ENCODE assay signal across 8 mouse cellular contexts in the genomic region with DNA sequence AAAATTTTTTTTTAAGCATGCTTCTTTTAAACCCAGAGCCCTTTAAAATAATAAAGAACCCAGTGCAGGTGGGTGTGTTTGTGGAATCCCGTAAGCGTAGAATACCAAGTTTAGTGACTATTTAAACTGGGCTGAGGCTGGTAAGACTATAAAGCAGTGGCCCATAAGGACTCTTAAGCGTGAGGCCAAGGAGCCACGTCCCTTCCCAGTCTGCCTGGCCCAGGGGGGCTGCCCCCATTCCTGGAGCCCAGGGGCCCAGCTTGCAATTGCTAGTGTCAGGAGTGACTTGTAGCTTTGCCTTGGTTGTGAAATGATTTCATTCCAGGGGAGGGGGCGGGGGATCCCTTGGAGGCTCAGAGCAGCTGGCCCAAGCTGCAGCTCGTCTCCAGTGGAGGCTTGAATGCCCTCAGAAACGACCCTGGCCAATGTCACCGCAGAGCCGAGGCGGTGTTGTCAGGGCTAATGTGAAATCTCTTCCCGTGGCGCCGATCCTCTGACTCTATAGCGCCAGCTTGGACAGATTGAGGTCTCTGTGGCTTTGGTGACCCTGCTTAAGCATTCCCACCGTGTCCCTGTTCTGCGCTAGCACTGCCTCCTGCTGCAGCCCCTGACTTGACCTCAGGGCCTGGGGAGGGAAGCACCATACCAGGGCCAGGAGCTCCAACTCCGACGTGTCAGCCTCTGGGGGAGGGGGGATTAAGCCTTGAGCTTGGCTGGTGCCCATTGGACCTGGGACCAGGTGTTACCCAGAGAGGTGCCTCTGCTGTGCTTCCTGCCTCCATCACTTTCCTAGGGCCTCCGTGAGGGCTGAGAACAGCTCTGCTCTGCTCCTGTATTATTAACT. TPM values are rescaled to one million over a fixed set of nuclear protein-coding genes. Genes with fewer than 3 reads are reported as not detected.
DNase-seq lines count a peak whose midpoint lies in the region; ATAC-seq and TF ChIP-seq lines count a peak whose summit lies in the region.

No protein-coding gene starts in this region.

- no peaks in the 10 kb centered on the region for H3K27me3 ChIP-seq in heart, adult 2 months (ENCODE audit: control insufficient read depth, insufficient read depth, low read length)
- no peaks in the 10 kb centered on the region; the same call in 1 of the 2 replicates for H3K27me3 ChIP-seq in embryonic facial prominence, embryonic 10.5 days (replicated peaks; ENCODE audit: low read depth, poor library complexity, severe bottlenecking)
- no peaks in the 10 kb centered on the region for H3K27me3 ChIP-seq in hindbrain, embryonic 14.5 days (ENCODE audit: control insufficient read depth, insufficient read depth, low read length)
- no peaks in the 10 kb centered on the region for H3K27me3 ChIP-seq in midbrain, embryonic 15.5 days (replicated peaks)

- TF ChIP-seq CTCF in heart, adult 2 months (IDR thresholded peaks at IDR 0.05), result no peak

- no peak for DNase-seq in heart, adult 2 months
- DNase-seq in heart, postnatal 25 days (ENCODE audit: low spot score), result no peak
- peak; percentile 57 for DNase-seq in embryonic facial prominence, embryonic 10.5 days (ENCODE audit: low spot score)
- DNase-seq in hindbrain, embryonic 14.5 days (ENCODE audit: low spot score), result peak; percentile 47
- no peak for DNase-seq in frontal cortex, postnatal 14 days (ENCODE audit: low spot score in 2 of 2)

- no peaks in the 10 kb centered on the region for H3K79me2 ChIP-seq in heart, adult 2 months (replicated peaks; ENCODE audit: control insufficient read depth, insufficient read depth, low read length)

- H3K36me3 ChIP-seq in heart, adult 2 months (ENCODE audit: control insufficient read depth, insufficient read depth, low read length), result no peaks in the 10 kb centered on the region; the same call in 1 of the 2 replicates
- H3K36me3 ChIP-seq in embryonic facial prominence, embryonic 10.5 days (replicated peaks), result peaks cover 35% of the 10 kb centered on the region
- H3K36me3 ChIP-seq in hindbrain, embryonic 14.5 days (replicated peaks; ENCODE audit: control insufficient read depth, insufficient read depth), result peaks cover 13% of the 10 kb centered on the region
- H3K36me3 ChIP-seq in midbrain, embryonic 15.5 days (replicated peaks), result peaks cover 2% of the 10 kb centered on the region; the same call in 1 of the 2 replicates

- peak overlapping the region; percentile 12; the same call in 1 of the 2 replicates for H3K27ac ChIP-seq in heart, adult 2 months
- H3K27ac ChIP-seq in embryonic facial prominence, embryonic 10.5 days (replicated peaks), result peak overlapping the region; percentile 79
- H3K27ac ChIP-seq in hindbrain, embryonic 14.5 days, result peak overlapping the region; percentile 86
- peak overlapping the region; percentile 84 for H3K27ac ChIP-seq in midbrain, embryonic 15.5 days

- peaks cover 8% of the 10 kb centered on the region for H3K4me1 ChIP-seq in heart, adult 2 months (ENCODE audit: control insufficient read depth, insufficient read depth, low read length)
- H3K4me1 ChIP-seq in embryonic facial prominence, embryonic 10.5 days, result peaks cover 72% of the 10 kb centered on the region
- H3K4me1 ChIP-seq in hindbrain, embryonic 14.5 days (replicated peaks; ENCODE audit: control insufficient read depth, insufficient read depth, low read length), result peaks cover 55% of the 10 kb centered on the region
- H3K4me1 ChIP-seq in midbrain, embryonic 15.5 days, result peaks cover 59% of the 10 kb centered on the region

- 0 out of 2 replicates have a peak, but pooled peaks have one; percentile 5 for ATAC-seq in hindbrain, embryonic 14.5 days (ENCODE audit: low FRiP score)
- no peak; the same call in 1 of the 2 replicates for ATAC-seq in midbrain, embryonic 15.5 days (replicated peaks)
- ATAC-seq in monocyte, adult 5-6 weeks (replicated peaks; ENCODE audit: insufficient number of reproducible peaks, low FRiP score, low TSS enrichment, poor library complexity, severe bottlenecking), result no peak
- ATAC-seq in erythroid progenitor cell, adult 5-6 weeks (replicated peaks; ENCODE audit: low FRiP score, poor library complexity, severe bottlenecking), result no peak

- no peak for TF ChIP-seq POLR2A in heart, adult 2 months (IDR thresholded peaks at IDR 0.05; ENCODE audit: insufficient read depth, low read depth, low read length)

- H3K4me3 ChIP-seq in heart, adult 2 months, result no peak overlapping the region
- H3K4me3 ChIP-seq in embryonic facial prominence, embryonic 10.5 days, result peak overlapping the region; percentile 1; the same call in 1 of the 2 replicates
- no peak overlapping the region for H3K4me3 ChIP-seq in hindbrain, embryonic 14.5 days (replicated peaks; ENCODE audit: low read length)
- no peak overlapping the region for H3K4me3 ChIP-seq in midbrain, embryonic 15.5 days

- H3K9me3 ChIP-seq in embryonic facial prominence, embryonic 10.5 days, result no peaks in the 10 kb centered on the region
- no peaks in the 10 kb centered on the region for H3K9me3 ChIP-seq in hindbrain, embryonic 14.5 days (ENCODE audit: control insufficient read depth, low read length)
- no peaks in the 10 kb centered on the region for H3K9me3 ChIP-seq in midbrain, embryonic 15.5 days

- no peak overlapping the region; the same call in 1 of the 2 replicates for H3K9ac ChIP-seq in heart, adult 2 months (ENCODE audit: low read depth, low read length)
- peak overlapping the region; percentile 21 for H3K9ac ChIP-seq in hindbrain, embryonic 14.5 days
- H3K9ac ChIP-seq in midbrain, embryonic 15.5 days, result 0 out of 2 replicates have a peak overlapping the region, but pooled peaks have one; percentile 2

- intact Hi-C loops in heart, adult 2 months (cut with DNase I), result no loop called here
- intact Hi-C loops in heart, postnatal 25 days (cut with DNase I), result loop anchor here (5.0 kb wide), 1 partner anchor 136 kb away; no protein-coding TSS in a partner anchor

- 59% methylated on average over 19 of the region's 19 CpGs for WGBS in heart, adult 2 months
- 16% methylated on average over 19 of the region's 19 CpGs for WGBS in embryonic facial prominence, embryonic 10.5 days
- WGBS in hindbrain, embryonic 14.5 days, result 16% methylated on average over 19 of the region's 19 CpGs
- 17% methylated on average over 19 of the region's 19 CpGs for WGBS in midbrain, embryonic 15.5 days

- TF ChIP-seq EP300 in heart, adult 2 months (IDR thresholded peaks at IDR 0.05; ENCODE audit: insufficient read depth, low read depth, low read length), result no peak

- no peak overlapping the region for H3K4me2 ChIP-seq in hindbrain, embryonic 14.5 days (replicated peaks)
- no peak overlapping the region for H3K4me2 ChIP-seq in midbrain, embryonic 15.5 days

RNA-seq across cellular contexts. Expression of a gene that starts 13.4 kb away (rescaled TPM):
- not detected for total RNA-seq in heart, adult 2 months (2021)
- polyA plus RNA-seq in heart, adult 2 months (2012; rRNA removed), result 0.53 and 0.66 TPM in 2 replicates
- total RNA-seq in heart, postnatal 25 days (2021), result under 1 TPM in 1 of 2 experiments, not detected in 1; 0.53 TPM
- polyA plus RNA-seq in embryonic facial prominence, embryonic 10.5 days (2016; fragmentation: Nextera tagmentation; extraction: Ambion mirVana), result 3.0 and 5.2 TPM in 2 replicates
- 2.2 TPM in 2 replicates for polyA plus RNA-seq in hindbrain, embryonic 14.5 days (2014; fragmentation: Nextera tagmentation; extraction: Ambion mirVana)
- polyA plus RNA-seq in midbrain, embryonic 15.5 days (2015; fragmentation: Nextera tagmentation; extraction: Ambion mirVana), result 3.0 and 5.0 TPM in 2 replicates
- not detected in 3 replicates for total RNA-seq in monocyte, adult 5-6 weeks (2017)
- total RNA-seq in erythroid progenitor cell, adult 5-6 weeks (2015; ENCODE audit: low replicate concordance), result not detected in 2 replicates
- total RNA-seq in erythroid progenitor cell, adult 5-6 weeks (2017; ENCODE audit: low replicate concordance), result not detected in 2 replicates

RNA-seq across cellular contexts. Expression of a gene that starts 13.8 kb away (rescaled TPM):
- under 1 TPM in 1 of 2 experiments, not detected in 1; 0.11 TPM for total RNA-seq in heart, adult 2 months (2021)
- 0.15 and 0.37 TPM in 2 replicates for polyA plus RNA-seq in heart, adult 2 months (2012; rRNA removed)
- under 1 TPM in 1 of 2 experiments, not detected in 1; 0.22 TPM for total RNA-seq in heart, postnatal 25 days (2021)
- 0.11 and 0.57 TPM in 2 replicates for polyA plus RNA-seq in embryonic facial prominence, embryonic 10.5 days (2016; fragmentation: Nextera tagmentation; extraction: Ambion mirVana)
- polyA plus RNA-seq in hindbrain, embryonic 14.5 days (2014; fragmentation: Nextera tagmentation; extraction: Ambion mirVana), result 1.5 and 2.3 TPM in 2 replicates
- polyA plus RNA-seq in midbrain, embryonic 15.5 days (2015; fragmentation: Nextera tagmentation; extraction: Ambion mirVana), result 1.3 and 2.0 TPM in 2 replicates
- not detected in 3 replicates for total RNA-seq in monocyte, adult 5-6 weeks (2017)
- not detected in 2 replicates for total RNA-seq in erythroid progenitor cell, adult 5-6 weeks (2015; ENCODE audit: low replicate concordance)
- not detected in 2 replicates for total RNA-seq in erythroid progenitor cell, adult 5-6 weeks (2017; ENCODE audit: low replicate concordance)

RNA-seq across cellular contexts. Expression of a gene that starts 42.1 kb away (rescaled TPM):
- 10 to 100 TPM; 16.3 to 27.3 TPM for total RNA-seq in heart, adult 2 months (2021)
- polyA plus RNA-seq in heart, adult 2 months (2012; rRNA removed), result 12.0 and 15.7 TPM in 2 replicates
- total RNA-seq in heart, postnatal 25 days (2021), result 10 to 100 TPM; 10.8 to 20.1 TPM
- polyA plus RNA-seq in embryonic facial prominence, embryonic 10.5 days (2016; fragmentation: Nextera tagmentation; extraction: Ambion mirVana), result 1.7 and 1.8 TPM in 2 replicates
- 1.7 and 3.0 TPM in 2 replicates for polyA plus RNA-seq in hindbrain, embryonic 14.5 days (2014; fragmentation: Nextera tagmentation; extraction: Ambion mirVana)
- polyA plus RNA-seq in midbrain, embryonic 15.5 days (2015; fragmentation: Nextera tagmentation; extraction: Ambion mirVana), result 1.6 and 2.0 TPM in 2 replicates
- total RNA-seq in monocyte, adult 5-6 weeks (2017), result 0.87 to 12.3 TPM (median 3.8 TPM) in 3 replicates
- 4.2 TPM in 1 of 2 replicates, not detected in the other for total RNA-seq in erythroid progenitor cell, adult 5-6 weeks (2015; ENCODE audit: low replicate concordance)
- total RNA-seq in erythroid progenitor cell, adult 5-6 weeks (2017; ENCODE audit: low replicate concordance), result 8.1 TPM in 1 of 2 replicates, not detected in the other

Comparison
In these comparisons a context has a peak if more than half of its experiments do, and no peak if none do; other contexts are left out.
1. DNase-seq: peak in embryonic facial prominence, embryonic 10.5 days (single experiment) and hindbrain, embryonic 14.5 days (single experiment); none in heart, adult 2 months (0 of 2), heart, postnatal 25 days (single experiment) and frontal cortex, postnatal 14 days (0 of 2).
2. H3K27ac ChIP-seq: peak in every context shown above with its lines; median percentile 86 in hindbrain, embryonic 14.5 days; 84 in midbrain, embryonic 15.5 days; 79 in embryonic facial prominence, embryonic 10.5 days; 12 in heart, adult 2 months.